Mouse (Mus musculus): ENCODE measurements around the gene Map3k3.
"Not testable (repeated sequence)": the region's sequence is repeated elsewhere in the genome, so short reads cannot be mapped to it uniquely, and the experiment has no call there.

The Map3k3 gene

DNA sequence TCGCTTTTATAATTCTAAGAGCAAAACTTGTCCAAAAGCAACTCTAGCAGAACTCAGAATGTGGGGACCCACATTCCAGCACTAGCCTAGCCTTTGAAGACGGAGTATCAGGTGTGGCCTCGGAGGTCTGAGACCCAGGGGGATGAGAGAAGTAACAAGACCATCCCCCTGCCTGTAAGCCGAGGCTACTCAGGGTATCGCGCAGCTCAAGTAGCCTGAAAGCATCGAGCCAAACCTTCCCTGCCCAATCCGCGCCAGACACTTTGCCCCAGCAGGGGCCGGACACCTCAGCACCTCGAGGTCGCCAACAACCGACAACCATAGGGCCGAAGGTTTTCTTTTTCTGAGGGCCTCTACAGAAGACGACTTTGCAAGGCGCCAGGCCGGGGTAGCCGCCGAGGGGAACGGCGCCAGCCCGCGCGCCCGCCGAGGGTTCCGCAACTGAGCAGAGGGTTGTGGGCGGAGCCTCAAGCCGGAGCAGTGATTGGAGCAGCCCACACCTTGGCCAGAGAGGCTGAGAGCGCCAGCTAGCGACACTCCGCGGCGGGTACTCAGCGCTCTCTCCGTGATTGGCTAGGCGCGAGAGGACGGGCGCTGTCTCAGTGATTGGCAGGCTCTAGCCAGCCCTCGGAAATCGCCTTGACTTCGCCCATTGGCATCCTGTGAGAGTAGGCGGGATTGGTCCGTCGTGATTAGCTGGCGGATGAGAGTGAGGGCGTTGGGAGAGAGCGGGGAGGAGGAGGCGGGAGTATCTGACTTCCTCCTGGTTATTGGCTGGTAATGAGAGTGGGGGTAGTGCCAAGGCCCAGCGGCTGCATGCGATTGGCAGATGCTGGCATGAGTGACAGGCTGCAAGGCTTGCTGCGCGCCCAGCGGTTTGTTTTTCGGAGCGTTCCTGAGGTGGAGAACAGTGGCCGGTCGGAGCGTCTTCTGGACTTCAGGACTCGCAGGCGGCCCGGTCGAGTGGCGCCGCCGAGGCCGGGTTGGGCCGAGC is at the start of gene Map3k3:
Map3k3 (plus strand) TSS at position 906 of the 994 bp plus-strand sequence.
- DNase-seq: peak; percentile 100

DNA sequence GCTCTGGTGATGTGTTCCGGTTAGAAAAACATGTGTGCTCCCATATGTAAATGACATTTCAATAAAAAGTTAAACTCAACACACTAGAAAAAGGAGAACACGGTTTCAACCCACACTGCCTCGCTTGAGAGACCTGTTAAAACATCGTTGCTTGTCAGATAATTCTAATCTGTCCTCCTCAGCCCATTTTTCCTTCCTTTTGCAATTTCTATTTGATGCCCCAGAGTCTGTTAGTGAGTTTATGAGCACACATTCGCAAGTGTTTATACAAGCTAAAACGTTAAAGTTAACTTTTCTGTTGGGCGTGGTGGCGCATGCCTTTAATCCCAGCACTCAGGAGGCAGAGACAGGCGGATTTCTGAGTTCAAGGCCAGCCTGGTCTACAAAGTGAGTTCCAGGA is 49.4 kb upstream of the Map3k3 start:
- DNase-seq: no peak

DNA sequence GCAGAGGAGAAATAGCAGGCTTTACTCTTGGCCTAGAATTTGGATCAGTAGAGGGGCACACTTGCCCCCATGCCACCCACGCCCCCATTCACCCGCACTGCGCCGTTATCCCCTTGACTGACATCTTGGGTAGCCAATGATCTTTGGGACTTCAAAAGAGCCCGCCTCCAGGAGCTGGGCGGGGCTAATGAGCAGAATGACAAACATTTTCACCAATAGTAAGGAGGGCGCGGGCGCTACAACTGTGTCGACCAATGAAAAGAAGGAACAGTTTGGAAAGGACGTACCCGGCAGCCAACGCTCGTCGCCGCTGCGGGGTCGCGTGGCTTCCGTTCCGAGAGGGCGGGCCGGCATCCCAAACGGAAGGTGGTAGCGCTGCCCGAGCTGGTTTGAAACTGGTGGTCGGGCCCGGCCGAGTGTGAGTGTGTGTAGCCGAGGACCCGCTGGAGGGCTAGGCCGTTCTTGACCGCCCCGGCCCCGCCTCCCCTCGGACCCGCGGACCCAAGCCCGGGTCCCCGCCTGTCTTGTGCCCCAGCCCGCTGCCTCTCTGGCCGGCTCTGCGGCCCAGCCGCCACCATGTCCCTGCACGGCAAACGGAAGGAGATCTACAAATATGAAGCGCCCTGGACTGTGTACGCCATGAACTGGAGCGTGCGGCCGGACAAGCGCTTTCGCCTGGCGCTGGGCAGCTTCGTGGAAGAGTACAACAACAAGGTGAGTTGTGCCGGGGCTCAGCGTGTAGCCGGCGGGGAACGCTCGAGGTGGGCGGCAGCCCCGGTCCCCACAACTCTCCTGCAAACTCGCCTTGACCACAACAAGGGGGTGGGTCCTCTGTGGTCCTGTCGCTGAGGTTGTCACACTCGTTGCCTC is 47.6 kb upstream of the Map3k3 start, which contains the start of gene Dcaf7:
Dcaf7 (plus strand) TSS at position 325 of the 870 bp plus-strand sequence.
- DNase-seq: peak; percentile 97 to 98

DNA sequence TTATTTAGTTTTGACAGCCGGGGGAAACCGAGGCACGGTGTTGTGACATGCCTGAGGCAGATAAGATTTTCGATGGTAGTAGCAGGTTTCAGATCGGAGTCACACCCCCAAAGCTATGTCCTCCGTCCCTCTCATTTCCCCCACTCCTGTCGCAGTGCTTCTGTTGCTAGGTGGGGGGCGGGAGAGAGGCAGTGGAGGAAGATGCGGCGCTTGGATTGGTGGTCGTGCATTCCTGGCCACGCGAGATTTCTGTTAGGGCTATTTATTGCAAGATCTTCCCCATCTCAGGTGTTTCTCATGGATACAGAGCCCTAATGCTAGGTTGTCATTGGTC is 47.0 kb upstream of the Map3k3 start:
- no peak for DNase-seq

DNA sequence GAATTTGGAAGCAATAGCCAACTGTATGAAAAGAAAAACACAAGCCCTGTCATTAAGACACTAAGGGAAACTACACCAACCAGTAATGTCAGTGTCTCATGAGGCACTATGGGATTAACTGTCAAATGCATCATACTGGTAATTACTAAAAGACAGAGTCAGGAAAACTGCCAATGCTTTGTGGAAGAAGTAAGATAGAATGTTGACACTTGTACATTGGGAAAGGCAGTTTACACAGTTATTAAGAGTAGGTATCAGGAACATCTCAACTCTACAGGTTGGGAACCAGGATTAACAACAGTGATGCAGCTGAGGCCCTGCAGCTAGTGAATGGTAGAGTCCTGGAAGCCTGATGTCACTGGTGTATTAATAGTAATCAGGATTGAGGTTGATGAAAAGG is 40.1 kb upstream of the Map3k3 start:
- DNase-seq: no peak

DNA sequence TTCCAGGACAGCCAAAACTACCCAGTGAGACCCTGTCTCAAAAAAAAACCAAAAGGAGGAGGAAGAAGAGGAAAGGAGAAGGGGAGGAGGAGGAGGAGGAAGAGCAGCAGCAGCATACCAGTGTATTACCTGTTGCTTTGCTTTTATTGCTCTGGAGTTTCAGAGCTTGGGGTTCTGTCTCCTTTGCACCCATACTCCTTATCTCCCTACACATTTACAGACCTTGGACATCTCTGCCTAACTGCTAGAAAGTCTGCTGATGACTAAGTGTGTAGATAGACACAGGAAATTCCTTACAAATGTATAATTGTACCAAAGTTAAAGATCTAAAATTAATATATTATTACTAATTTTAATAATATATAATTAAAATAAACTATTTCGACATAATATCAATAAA is 39.2 kb upstream of the Map3k3 start:
- DNase-seq: no peak

DNA sequence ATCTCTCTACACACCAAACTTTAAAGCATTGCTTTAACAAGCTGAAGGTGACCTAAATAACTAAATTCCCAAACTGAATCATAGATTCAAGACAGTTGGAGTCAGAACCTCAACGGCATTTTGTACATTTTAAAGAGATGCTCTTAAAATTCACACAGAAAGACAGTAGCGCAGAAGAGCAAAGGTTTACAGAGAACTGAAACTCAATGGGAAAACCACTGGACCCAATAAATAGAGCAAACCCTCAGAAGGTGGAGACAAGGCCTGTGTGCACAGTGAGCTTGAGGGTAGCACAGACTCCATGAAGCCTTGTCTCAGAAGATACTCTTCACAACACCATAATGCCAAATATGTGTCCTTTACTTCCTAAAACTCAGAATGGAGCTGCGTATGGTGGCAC is 38.6 kb upstream of the Map3k3 start:
- DNase-seq: no peak

DNA sequence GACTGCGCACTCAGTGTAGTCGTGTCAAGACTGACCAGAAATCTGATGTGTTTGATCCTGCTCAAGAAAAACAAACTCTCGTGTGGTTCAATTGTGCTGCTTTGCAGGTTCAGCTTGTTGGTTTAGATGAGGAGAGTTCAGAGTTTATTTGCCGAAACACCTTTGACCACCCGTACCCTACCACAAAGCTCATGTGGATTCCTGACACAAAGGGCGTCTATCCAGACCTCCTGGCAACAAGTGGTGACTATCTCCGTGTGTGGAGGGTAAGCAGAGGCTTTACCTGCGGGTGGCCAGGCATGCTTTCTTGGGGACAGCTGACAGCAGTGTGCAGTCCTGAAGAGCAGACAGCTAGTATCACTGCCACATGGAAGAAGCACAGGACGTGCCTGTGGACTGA is 37.8 kb upstream of the Map3k3 start:
- no peak for DNase-seq

DNA sequence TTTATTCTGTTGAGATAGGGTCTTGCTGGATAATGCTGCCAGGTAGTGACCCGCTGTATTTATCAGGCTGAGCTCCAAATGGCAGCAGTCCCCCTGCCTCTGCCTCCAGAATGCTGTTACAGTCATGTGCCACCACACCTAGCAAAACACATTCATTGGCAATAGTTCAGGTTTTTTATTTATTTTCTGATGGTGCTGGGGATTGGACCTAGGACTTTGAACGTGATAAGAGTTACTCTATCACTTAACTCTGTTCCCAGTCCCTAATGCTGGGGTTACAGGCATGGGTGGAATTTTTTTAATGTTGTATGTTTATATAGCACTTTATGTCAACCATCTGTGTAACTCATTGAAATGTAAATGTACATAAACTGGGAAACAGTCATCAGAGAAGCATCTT is 30.5 kb upstream of the Map3k3 start:
- DNase-seq: no peak

DNA sequence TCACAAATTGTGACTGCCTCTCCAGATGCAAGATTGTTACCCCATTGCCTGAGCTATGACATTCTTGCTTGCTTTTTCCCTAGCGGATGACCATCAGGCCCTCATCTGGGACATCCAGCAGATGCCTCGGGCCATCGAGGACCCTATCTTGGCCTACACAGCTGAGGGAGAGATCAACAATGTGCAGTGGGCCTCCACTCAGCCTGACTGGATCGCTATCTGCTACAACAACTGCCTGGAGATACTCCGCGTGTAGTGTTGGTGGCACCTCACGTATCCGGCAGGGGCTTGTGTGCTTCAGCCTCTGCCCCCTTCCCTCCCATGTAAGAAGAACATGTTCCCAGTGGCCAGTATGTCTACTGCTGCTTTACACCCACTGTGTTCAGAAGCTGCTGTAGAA is 29.8 kb upstream of the Map3k3 start:
- DNase-seq: no peak

DNA sequence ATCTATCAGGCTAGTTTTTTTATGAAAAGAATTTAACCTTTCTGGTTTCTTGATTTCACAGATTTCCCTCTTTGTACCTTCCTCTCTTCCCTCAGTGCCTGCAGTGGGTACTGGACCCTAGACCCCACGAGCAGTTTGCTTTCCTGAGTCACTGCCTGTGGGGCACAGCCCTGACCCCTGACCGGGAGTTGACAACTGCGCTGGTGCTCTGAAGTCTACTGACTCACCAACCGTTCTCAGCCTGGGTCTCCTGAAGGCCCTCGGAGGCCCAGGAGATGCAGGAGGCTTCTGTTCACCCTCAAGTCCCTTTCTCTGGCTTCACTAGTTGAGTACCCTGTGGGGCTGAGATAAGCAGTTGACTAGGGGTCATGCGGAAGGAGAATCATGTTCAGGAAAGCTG is 29.1 kb upstream of the Map3k3 start:
- DNase-seq: no peak

DNA sequence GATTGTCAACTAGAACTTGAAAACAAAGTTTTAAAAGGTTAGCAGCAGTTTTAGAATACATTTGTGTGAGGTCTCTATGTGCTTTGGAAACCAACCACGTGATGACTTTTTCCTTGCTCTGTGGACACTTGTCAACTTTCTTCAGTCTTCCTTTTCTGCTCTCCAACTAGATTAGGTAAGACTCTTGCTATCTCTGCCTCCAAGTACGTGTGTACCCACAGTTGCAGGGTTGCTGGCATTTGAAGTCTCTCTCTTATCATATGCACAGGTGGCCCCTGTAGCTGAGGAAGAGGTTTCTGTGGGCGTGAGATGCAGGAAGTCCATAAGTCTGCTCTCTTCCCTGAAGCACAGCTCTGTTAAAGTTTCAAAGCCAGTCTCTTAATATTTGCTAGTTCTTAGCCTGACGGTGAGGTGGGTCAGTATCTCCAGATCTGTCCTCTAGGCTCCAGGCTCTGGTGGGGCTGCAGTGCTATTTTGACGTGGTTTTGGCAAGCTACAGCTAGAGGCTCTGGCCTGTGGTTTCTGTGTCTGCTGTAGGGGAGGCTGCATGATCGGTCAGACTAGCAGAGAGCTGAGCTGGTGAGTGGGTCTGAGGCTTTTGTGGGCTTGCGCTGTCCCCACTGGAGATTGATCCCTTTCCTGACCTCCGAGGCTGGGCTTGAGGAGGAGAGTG is 27.5 kb upstream of the Map3k3 start:
- DNase-seq: no peak

DNA sequence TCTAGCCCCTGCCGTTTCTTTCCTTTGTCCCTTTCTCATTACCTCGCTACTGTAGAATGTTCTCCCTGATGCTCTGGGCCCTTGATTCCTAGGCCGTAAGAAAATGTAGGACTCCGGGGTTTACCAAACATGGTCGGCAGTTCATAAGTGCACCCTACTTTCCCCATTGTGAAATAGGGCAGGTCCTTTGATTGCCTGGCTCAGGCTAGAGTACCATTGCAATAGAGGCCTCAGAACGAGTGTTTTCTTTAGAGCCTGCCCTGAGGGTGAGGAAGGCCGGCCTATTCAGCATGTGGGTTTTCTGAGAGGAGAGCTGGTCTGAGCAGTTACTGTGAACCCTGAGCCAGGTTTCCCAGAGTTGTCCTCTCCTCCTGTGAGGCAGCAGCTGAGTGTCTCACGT is 26.4 kb upstream of the Map3k3 start:
- no peak for DNase-seq

DNA sequence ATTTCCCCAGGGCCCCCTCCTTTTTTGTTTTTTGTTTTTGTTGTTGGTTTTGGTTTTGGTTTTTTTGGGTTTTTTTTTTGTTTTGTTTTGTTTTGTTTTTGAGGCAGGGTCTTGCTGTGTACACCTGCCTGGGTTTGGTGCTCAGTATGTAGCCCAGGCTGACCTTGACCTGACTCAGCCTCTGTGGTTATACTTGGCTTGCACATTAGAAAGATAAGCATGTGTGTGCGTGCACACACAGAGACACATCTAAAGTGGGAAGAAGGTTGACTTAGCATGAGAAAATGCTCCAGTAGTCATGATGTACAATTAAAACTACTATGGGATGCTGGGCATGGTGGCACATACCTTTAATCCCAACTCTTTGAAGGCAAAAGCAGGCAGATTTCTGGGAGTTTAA is 23.9 kb upstream of the Map3k3 start:
- DNase-seq: no peak

DNA sequence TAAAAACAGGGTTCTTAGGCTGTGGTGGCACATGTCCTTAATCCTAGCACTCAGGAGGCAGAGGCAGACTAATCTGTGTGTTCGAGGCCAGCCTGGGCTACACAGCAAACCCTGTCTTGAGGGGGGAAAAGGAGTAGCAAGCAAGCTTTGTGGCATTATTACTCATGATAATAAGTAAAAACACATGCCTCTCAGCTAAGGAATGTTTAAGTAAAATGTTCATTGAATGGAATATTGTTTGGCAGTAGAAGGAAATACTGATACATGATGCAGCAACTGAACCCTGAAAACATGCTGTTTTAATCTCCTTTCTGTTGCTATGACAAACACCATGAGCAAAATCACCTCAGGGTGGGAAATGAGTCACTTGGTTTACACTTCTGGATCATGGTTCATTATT is 23.1 kb upstream of the Map3k3 start:
- no peak for DNase-seq

DNA sequence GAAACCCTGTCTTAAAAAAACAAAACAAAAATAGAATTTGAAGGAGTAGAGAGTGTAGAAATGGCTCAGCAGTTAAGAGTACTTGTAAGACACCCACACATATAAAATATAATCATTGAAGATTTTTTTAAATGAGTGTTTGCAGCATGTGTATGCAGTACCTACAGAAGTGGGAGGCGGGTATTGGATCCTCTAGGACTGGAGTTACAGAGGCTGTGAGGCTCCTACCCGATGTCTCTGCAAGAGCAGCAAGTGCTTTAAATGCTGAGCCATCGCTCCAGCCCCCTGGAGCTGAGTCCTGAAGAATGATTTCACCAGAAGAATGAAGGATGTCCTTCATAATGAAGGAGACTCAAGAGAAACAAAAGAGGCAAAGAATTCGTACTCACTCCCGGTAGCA is 20.7 kb upstream of the Map3k3 start:
- no peak for DNase-seq

DNA sequence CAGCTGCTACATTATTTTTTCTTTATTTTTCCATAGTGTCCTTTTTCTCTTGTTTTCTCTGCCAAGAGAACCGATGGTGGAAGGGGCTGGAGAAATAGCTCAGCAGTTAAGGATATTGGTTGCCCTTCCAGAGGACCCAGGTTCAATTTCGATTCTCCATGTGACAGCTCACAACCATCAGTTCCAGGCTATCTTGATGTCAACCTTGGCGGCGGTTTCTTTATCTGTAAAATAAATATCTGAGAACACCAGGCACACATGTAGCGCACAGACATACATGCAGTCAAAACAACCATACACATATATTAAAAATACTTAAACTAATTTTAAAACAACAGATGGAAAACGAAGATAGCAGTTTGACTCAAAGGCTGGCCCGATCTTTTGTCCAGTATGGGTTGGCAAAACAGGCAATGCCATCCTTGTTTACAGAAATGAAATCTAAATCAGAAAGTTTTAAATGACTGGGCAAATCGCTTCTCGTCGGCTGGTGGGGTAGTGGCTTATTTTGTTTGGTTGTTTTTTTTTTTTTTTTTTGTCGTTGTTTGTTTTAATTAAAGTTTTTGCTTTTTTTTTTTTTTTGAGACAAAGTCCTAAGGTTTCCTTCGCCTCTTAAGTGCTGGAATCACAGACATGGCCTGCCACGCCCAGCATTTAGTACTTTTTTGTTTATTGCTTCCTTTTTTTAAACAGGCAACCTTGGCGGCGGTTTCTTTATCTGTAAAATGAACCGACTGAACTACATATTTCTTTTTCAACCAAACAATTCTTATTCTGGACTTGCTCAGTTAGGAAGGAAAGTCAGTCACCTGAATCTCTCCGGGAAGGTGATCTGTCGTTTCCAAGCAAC is 19.1 kb upstream of the Map3k3 start:
- no peak for DNase-seq

DNA sequence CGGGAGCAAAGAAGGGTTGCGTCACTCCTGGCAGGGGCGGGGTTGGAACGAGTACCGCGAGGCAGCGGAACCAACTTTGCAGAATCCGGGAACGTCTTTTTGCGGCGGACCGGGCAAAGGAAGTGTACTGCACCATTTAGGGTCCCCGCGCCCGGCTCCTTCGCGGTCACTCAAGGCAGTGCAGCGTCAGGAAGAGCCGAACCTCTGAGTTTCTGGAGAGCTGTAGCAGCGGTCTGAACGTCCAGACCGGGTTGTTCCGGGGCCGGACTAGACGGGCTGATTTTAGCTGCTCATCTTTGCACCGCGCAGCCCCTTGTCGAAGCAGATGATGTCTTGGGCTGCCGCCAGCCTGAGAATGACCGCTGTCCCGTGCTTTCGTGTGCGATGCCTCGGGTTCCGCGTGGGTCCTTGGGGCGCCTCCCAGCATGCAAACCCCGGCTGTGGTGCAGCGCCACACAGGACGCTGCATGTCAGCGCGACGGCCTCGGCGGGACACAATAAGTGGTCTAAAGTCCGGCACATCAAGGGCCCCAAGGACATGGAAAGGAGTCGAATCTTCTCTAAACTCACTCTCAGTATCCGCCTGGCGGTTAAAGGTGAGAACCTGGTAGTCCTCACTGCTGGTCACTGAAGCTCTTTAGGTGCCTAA is 18.4 kb upstream of the Map3k3 start, which contains the start of gene Taco1:
Taco1 (plus strand) TSS at position 139 of the 649 bp plus-strand sequence.
- DNase-seq: peak; percentile 95 to 97

DNA sequence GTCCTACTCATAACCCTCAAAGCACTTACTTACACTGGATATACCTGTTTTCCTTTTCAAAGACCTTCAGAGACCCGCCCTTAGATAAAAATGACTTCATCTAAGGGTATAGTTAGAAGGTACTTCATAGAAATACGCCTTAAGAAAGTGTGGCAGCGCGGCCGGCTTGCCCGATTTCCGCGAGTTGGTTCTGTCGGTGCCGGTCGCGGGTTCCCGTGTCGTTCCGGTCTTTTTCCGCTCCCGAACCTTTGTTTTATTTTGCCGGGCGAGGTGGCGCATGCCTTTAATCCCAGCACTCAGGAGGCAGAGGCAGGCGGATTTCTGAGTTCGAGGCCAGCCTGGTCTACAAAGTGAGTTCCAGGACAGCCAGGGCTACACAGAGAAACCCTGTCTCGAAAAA is 17.8 kb upstream of the Map3k3 start:
- not testable (repeated sequence) for DNase-seq

DNA sequence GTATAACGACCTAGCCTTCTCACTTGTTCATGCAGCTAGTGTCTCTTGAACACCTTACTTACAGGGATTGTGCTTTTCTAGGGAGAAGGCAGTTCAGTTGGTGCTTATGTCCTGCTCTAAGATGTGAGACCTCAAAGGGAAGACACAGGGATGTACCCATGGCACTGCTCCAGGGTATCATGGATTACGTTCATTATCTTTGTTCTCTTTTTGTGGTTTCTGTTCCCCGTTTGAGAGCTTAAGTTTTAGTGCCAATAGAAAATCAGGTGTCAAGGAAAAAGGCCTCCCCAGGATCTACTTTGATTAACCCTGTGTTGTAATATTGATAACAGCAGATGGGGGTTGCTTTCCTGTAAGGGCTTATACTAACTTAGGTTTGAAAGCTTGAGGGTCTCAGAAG is 10.6 kb upstream of the Map3k3 start:
- DNase-seq: no peak

DNA sequence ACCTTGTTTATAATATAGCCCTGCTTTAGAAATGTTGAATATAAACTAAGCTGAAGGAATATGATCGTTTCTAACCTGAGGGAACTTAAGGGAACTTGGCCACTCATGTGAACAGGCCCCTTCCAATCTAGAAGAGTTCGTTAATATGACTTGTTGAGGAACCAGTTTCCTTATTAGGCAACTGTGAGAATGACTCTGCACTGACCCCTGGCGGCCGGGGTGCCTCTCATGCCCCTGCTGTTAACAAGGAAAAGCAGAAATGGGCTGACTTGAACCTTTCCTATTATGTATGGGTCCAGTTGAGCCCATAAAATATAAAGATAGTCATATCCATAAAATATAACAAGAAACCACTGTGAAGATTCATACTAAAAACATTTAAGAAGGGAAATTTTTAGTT is 8.1 kb upstream of the Map3k3 start:
- peak; percentile 43 to 73 for DNase-seq

Data from kidney, adult 8-10 months (tissue).